Mouse (Mus musculus) heart, adult 2 months (tissue): ENCODE measurements around the gene Plb1.

Experiments used
- CTCF ChIP-seq: fragments of 200-600 bp; IDR thresholded peaks from 2 replicates; pipeline ENCODE4 v1.8.1; 2022; ENCODE audit warnings: antibody characterized with exemption, mild to moderate bottlenecking, moderate library complexity
- EP300 ChIP-seq: fragments of 200-500 bp; IDR thresholded peaks from 2 replicates; pipeline ENCODE4 v1.6.1; 2011; ENCODE audit warnings: low read depth, low read length, control low read depth; ENCODE audit not compliant: insufficient read depth

DNA sequence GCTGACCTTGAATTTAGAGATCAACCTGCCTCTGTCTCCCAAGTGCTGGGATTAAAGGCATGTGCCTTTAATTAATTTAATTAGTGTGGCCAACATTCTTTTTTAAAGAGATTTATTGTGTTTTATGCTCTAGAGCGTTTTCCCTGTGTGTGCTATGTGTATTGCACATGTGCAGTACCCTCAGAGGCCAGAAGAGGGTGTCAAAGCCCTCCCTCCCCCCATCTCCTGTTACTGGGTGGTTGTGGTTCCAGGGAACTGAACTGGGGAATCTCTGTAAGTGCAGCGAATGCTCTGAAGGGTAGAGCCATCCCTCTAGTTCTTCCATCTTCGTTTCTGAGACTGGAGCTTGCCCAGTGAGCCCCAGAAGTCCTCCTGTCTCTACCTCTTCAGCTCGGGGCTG, 2.1 kb upstream of the Plb1 start:
- TF ChIP-seq EP300: no peak
- TF ChIP-seq CTCF: peak; percentile 62
